Mouse (Mus musculus) erythroblast, embryonic 14.5 days (primary cell): ENCODE results near the gene Arhgap45. TPM values are rescaled to one million over a fixed set of nuclear protein-coding genes. Genes with fewer than 3 reads are reported as not detected.
A peak's percentile ranks its signal among the peaks of the same experiment; 100 is the strongest.

Source experiments
- H3K27me3 ChIP-seq: 2 replicates; pipeline ENCODE4 v1.6.1; 2012; ENCODE audit warnings: inconsistent platforms; ENCODE audit not compliant: control insufficient read depth
- H3K36me3 ChIP-seq: 2 replicates; pipeline ENCODE4 v1.6.1; 2012; ENCODE audit warnings: mild to moderate bottlenecking, inconsistent platforms; ENCODE audit not compliant: control insufficient read depth
- H3K4me1 ChIP-seq: 2 replicates; pipeline ENCODE4 v1.6.1; 2012; ENCODE audit warnings: inconsistent platforms; ENCODE audit not compliant: control insufficient read depth
- H3K4me3 ChIP-seq: replicated peaks from 2 replicates; pipeline ENCODE3; 2012; ENCODE audit warnings: moderate library complexity, mild to moderate bottlenecking, inconsistent platforms
- H3K9me3 ChIP-seq: 2 replicates; pipeline ENCODE4 v1.6.1; 2012; ENCODE audit warnings: low read length, inconsistent platforms, mixed read lengths; ENCODE audit not compliant: control insufficient read depth
- GATA1 ChIP-seq: IDR thresholded peaks from 2 replicates; pipeline ENCODE4 v1.6.1; 2012; ENCODE audit warnings: low read length, inconsistent platforms, mixed read lengths
- TAL1 ChIP-seq: IDR thresholded peaks from 3 replicates; pipeline ENCODE4 v1.6.1; 2012; ENCODE audit warnings: low read length, inconsistent platforms, mixed read lengths
- polyA plus RNA-seq: library from polyadenylated mRNA; stranded (reverse); fragments of >175 nt; gene quantifications from 2 replicates; pipeline ENCODE4 v1.2.3, GENCODE M21; 2012

Arhgap45 gene
- polyA plus RNA-seq, 1 experiment: 1.7 TPM

GRCm38 (mm10) chr10:80004233-80004705 lies 12.2 kb upstream of the Arhgap45 start:
- no peak overlapping the region for H3K4me3 ChIP-seq
- H3K36me3 ChIP-seq: peaks cover 100% of the 10 kb centered on the region
- no peak for TF ChIP-seq GATA1
- no peak for TF ChIP-seq TAL1
- no peaks in the 10 kb centered on the region; the same call in 1 of the 2 replicates for H3K27me3 ChIP-seq
- H3K4me1 ChIP-seq: peaks cover 59% of the 10 kb centered on the region
- peaks cover 7% of the 10 kb centered on the region for H3K9me3 ChIP-seq

GRCm38 (mm10) chr10:80011740-80012139 lies 4.7 kb upstream of the Arhgap45 start:
- Histone ChIP-seq H3K36me3 (peaks cover 98% of the 10 kb centered on the region), H3K27me3 (peaks cover 22% of the 10 kb centered on the region), H3K4me3 (no peak overlapping the region), H3K9me3 (peaks cover 32% of the 10 kb centered on the region), H3K4me1 (peaks cover 35% of the 10 kb centered on the region)
- TF ChIP-seq TAL1 (no peak), GATA1 (no peak)

GRCm38 (mm10) chr10:80013609-80014008 lies 2.8 kb upstream of the Arhgap45 start:
- Histone ChIP-seq H3K27me3 (peaks cover 22% of the 10 kb centered on the region), H3K9me3 (peaks cover 30% of the 10 kb centered on the region), H3K36me3 (peaks cover 83% of the 10 kb centered on the region), H3K4me1 (peaks cover 49% of the 10 kb centered on the region), H3K4me3 (no peak overlapping the region)
- TF ChIP-seq GATA1 (no peak), TAL1 (no peak)

- peaks cover 73% of the 10 kb centered on the region for H3K36me3 ChIP-seq
- H3K9me3 ChIP-seq: peaks cover 22% of the 10 kb centered on the region
- H3K27me3 ChIP-seq: peaks cover 24% of the 10 kb centered on the region
- H3K4me1 ChIP-seq: peaks cover 59% of the 10 kb centered on the region
- H3K4me3 ChIP-seq: no peak overlapping the region
- no peak for TF ChIP-seq GATA1
- no peak for TF ChIP-seq TAL1
Observed at GRCm38 (mm10) chr10:80014484-80015290, 1.8 kb upstream of the Arhgap45 start.

- Histone ChIP-seq H3K36me3 (peaks cover 72% of the 10 kb centered on the region), H3K27me3 (peaks cover 25% of the 10 kb centered on the region), H3K4me1 (peaks cover 68% of the 10 kb centered on the region), H3K9me3 (peaks cover 14% of the 10 kb centered on the region), H3K4me3 (no peak overlapping the region)
- TF ChIP-seq TAL1 (no peak), GATA1 (no peak)
Observed at GRCm38 (mm10) chr10:80015583-80015982, 870 bp upstream of the Arhgap45 start.

GRCm38 (mm10) chr10:80016931-80017330 lies 478 bp downstream of the Arhgap45 start:
- TF ChIP-seq TAL1 (no peak), GATA1 (no peak)
- Histone ChIP-seq H3K4me1 (peaks cover 76% of the 10 kb centered on the region), H3K36me3 (peaks cover 70% of the 10 kb centered on the region)

GRCm38 (mm10) chr10:80017361-80017760 lies 908 bp downstream of the Arhgap45 start:
- no peak for TF ChIP-seq GATA1
- no peak for TF ChIP-seq TAL1
- H3K4me3 ChIP-seq: peak overlapping the region; percentile 65
- peaks cover 70% of the 10 kb centered on the region for H3K36me3 ChIP-seq
- H3K27me3 ChIP-seq: peaks cover 20% of the 10 kb centered on the region
- H3K4me1 ChIP-seq: peaks cover 78% of the 10 kb centered on the region
- no peaks in the 10 kb centered on the region for H3K9me3 ChIP-seq

More at GRCm38 (mm10) chr10:80016931-80017330, 478 bp downstream of the Arhgap45 start:
- Histone ChIP-seq H3K9me3 (peaks cover under 1% of the 10 kb centered on the region; the same call in 1 of the 2 replicates), H3K27me3 (peaks cover 20% of the 10 kb centered on the region), H3K4me3 (peak overlapping the region; percentile 65)

GRCm38 (mm10) chr10:80017771-80018170 lies 1.3 kb downstream of the Arhgap45 start:
- H3K36me3 ChIP-seq: peaks cover 70% of the 10 kb centered on the region
- no peaks in the 10 kb centered on the region for H3K9me3 ChIP-seq
- H3K4me3 ChIP-seq: peak overlapping the region; percentile 65
- no peak for TF ChIP-seq TAL1
- TF ChIP-seq GATA1: no peak
- H3K4me1 ChIP-seq: peaks cover 78% of the 10 kb centered on the region
- H3K27me3 ChIP-seq: peaks cover 20% of the 10 kb centered on the region

- Histone ChIP-seq H3K36me3 (peaks cover 62% of the 10 kb centered on the region), H3K4me1 (peaks cover 74% of the 10 kb centered on the region), H3K9me3 (no peaks in the 10 kb centered on the region), H3K27me3 (peaks cover 15% of the 10 kb centered on the region), H3K4me3 (peak overlapping the region; percentile 47)
- TF ChIP-seq TAL1 (no peak), GATA1 (no peak)
Observed at GRCm38 (mm10) chr10:80018739-80019297, 2.4 kb downstream of the Arhgap45 start.
